Mouse (Mus musculus) urinary bladder, adult 18-20 months (tissue): ENCODE measurements around the gene Triml1.
A peak's percentile ranks its signal among the peaks of the same experiment; 100 is the strongest.

Experiments
- DNase-seq, 2 experiments: peaks; one replicate each; pipeline ENCODE4 v3.0.0; 2022; ENCODE audit warnings: low spot score in 2 of 2, mixed read lengths in 2 of 2

Triml1 gene

DNA sequence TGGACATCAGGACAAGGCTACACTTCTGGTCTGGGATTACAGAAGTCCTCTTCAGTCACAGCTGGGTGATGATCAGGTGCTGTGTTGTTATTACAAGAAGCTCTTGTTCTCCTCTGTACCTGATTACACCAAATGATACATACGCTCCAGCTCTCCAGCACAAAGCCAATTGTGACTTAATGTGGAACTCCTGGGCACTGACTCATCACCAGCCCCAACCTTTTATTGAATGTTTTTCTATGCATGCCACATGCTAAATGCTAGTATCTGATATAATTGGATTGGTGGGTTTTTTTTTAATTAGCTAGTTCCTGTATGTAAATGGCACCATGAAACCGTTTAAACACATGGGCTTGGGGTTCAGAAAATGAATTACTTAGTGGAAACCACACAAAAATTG lies at the start of gene Triml1:
TSS of gene Triml1 (minus strand) at position 101 of the 400 bp plus-strand sequence.
- no peak for DNase-seq

DNA sequence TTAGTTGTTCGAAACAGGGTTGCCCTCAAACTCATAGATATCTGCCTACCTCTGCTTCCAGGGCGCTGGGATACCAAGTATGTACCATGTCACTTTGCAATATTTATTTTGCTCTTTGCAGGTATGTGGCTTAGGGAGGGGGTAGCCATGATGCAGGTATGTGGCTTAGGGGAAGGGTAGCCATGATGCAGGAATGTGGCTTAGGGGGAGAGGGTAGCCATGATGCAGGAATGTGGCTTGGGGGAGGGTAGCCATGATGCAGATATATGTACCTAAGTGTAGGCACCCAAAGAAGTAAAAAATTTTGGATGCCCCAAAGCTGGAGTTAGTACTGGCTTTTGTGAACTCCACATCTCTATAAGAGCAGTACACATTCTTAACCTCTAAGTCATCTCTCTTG lies 41.0 kb upstream of the Triml1 start:
- DNase-seq: no peak

DNA sequence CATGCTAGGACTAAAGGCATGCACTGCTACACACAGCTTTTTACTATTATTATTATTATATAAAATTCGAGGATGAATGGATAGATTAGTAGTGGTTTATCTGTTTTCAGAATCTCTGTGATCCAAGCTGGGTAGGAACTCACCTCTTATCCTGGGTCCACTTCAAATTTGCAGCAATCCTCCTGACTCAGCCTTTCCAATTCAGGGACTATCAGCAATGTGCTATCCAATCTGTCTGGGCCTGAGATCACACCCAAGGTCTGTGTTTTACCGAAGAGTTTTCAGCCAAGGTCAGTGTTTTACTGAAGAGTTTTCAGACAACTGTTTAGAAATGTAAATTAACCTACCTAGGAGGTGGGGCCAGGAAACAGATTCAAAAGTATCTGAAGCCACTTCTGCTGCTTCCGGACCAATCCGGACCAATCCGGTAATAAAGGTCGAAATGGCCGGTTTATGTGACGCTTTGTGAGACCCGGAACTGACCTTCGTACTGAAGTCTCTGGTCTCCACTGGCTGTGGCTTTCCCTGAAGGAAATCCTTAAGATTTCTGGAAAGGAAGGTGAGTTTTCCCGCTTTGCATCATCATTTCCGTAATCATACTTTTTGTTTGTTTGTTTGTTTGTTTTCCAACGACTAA lies 38.9 kb upstream of the Triml1 start, which contains the start of gene Triml2:
TSS of gene Triml2 (plus strand) at position 488 of the 637 bp plus-strand sequence.
- DNase-seq: no peak

DNA sequence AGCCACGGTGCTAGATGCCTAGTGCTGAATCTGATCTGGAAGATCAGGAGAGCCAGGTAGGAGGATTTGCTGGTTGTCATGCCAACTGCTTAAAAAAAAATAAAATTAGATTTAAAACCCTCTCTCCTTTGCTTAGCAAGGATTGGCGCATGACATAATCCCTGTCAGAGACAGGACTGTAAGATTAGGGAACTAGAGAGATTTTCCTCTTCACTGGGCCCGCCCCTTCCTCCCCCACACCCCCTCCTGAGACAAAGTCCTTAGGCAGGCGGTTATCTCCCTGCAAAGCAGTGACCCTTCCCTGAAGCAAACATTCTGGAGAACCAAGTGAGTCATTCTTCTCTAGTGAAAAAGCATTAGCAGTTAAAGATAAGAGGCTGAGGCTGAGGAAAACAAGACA lies 37.9 kb upstream of the Triml1 start:
- peak; percentile 8 to 24 for DNase-seq

DNA sequence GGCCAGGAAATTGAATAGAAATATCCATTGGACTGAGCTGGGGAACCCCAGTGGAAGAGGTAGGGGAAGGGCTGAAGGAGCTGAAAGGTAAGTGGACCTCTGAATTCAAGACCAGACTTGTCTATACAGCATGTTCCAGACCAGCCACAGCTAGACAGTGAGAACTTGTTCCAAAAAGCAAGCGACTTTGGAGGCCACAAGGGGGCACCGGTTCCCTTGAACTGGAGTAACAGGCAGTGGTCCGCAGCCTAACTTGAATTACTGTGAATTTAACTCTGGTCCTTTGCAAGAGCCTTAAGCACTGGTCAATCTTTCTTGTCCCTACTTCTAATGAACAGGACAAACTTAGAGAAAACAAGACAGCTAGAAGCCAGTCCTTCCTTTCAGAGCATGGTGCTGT lies 37.0 kb upstream of the Triml1 start:
- DNase-seq: no peak

DNA sequence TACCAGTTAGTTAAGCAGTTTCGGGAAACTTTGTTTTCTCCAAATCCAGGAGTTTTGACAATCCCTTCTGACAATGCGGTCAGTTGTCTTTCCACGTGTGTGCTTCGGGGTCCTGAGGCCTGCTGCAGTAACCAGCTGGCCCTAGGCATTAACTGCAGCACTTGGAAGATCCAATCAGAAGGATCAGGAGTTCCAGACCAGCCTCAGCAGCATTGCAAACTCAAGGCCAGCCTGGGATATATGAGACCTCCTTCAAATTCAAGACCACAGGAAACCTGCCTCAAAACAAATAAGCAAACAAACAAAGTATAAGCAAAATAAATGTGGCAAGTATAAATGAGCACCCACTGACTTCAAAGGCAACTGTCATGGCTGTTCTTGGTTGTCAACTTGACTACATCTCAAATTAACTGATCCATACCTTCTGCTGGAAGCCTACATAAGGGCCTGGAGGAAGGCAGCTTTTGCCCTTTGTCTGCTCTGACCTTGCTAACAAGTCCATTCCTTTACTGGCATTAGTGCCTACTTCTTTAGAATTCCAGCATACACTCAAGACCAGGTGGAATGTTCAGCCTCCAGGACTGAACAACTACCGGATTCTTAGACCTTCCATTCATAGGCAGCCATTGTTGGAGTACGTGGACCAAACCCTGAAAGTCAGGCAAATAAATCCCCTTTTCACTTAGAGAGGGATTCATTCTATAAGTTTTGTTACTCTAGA lies 35.6 kb upstream of the Triml1 start:
- no peak for DNase-seq

DNA sequence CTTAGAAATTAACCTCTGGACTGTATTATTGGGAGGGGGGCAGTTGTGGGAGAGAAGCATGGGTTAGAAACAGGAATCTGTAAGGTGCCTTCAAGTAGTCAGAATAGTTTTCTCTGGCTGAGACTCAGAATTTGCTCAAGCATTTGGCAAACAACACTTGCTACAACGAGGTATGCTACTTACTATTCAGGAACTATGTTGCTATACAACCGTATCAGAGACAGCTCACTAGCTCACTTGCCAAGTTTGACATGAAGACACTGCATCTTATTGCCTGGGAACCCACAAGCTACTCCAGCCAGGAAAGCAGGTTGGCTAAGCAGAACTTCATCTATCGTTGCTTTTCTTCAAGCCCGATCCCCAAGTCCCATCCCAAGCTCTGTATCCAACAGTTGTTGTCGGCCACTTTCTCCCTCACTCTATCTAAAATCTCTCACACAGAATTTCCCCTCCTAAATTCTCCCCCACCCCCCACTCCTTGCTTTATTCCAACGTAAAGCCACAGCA lies 28.0 kb upstream of the Triml1 start:
- no peak for DNase-seq

DNA sequence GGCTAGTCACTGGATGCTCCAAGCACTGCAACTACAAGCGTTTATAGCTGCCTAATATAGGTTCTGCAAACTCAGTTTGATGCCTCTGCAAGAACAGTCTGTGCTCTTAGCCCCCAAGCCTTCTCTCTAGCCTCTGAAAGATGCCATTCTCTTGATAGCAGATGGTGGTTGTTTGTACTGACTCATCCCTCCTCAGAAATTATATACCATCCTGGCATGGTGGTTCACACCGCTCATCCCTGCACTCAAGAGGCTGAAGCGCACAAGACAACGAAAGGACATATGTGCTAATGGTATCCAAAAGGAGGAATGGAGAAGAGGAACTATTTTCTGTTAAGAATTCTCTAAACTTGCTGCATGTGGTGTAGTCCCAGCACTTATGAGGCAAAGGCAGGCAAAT lies 26.8 kb upstream of the Triml1 start:
- no peak for DNase-seq

DNA sequence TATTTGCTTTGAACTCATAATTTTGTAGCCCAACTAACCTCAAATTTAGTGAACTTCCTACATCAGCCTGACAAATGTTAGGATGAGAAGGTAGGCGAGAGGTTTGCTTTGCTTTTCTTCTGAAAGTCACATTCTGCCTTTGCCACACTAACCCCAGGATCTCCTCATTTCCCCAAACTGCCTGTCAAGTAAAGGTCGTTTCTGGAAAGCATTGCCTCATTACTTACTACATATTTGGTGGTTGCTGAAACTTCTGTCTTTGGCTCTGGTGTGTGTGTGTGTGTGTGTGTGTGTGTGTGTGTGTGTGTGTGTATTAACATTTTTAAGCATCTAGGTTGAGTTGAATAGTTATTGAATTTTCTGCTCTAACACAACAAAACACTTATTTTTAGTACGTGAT lies 23.2 kb upstream of the Triml1 start:
- DNase-seq: no peak

DNA sequence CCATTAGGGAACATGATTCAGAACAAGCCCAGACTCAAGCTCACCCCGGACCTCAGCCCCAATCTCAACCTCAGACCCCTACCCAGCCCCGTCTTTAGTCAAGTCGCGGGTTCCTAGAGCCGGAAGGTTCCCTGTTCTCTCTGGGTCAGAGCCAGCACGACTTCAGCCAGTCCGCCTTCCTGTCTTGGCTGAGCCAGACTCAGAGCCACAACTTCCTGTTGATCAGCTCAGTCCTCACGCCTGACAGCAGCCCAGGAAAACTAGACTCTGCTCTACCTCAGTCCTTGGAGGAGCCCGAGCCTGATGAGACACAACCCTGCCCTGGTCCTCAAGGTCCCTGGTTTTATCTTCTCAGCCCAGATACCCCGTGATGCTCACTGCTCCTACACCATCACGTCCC lies 22.0 kb upstream of the Triml1 start:
- DNase-seq: no peak

DNA sequence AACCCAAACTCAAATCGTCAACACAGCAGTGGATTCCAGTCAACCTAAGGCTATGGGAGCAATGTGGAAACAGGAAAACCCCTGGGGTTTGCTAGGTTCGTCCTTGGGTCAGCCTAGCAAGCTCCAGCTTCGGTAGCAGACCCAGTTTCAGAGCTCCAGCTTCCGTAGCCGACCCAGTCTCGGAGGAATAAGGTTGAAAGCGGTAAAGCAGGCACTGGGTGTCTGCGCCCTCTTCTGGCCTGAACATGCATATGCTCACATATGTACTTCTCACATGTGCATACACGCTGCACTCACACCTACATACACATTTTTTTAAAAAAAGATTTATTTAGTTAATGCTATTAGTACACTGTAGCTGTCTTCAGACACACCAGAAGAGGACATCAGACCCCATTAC lies 8.0 kb upstream of the Triml1 start:
- no peak for DNase-seq

DNA sequence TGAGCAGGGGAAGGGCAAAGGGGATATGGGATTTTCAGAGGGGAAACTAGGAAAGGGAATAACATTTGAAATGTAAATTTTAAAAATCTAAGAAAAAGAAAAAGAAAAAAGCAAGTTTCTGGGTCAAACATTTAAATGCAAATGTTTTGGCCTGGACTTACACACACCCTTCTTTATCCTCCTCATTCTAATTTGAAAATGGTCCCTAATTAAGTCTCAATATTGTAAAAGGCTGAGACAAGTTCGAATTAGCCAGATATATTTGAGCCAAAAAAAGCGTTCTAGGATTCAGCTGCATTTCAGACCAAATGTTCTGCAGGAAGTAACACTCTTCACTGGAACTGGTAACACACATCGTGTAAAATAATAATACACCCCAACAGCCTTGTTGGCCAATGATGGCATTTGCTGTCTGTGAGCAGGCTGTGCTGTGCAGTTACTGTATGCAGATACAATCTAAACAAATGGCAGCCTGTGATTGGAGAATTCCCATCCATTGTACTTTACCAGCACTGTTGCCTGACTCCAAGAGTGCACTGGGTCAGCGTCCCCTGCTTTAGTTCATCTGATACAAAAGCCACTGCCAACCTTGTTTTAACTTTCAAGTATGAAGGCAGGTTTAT lies 30.0 kb downstream of the Triml1 start:
- no peak for DNase-seq
